Mouse (Mus musculus) heart, embryonic 12.5 days (tissue): ENCODE results near the gene Ppard. TPM values are rescaled to one million over a fixed set of nuclear protein-coding genes. Genes with fewer than 3 reads are reported as not detected.
A peak's percentile ranks its signal among the peaks of the same experiment; 100 is the strongest.

Experiments
- ATAC-seq: fragments of 200-750 bp; cut with Nextera tagmentation; 2 replicates; pipeline ENCODE4 v1.8.0; 2017; ENCODE audit warnings: moderate TSS enrichment, moderate library complexity; ENCODE audit not compliant: insufficient number of reproducible peaks, low FRiP score
- H3K27ac ChIP-seq: fragments of 300-500 bp; sonication (generic); 2 replicates; pipeline ENCODE4 v1.5.1; 2016; ENCODE audit warnings: mild to moderate bottlenecking, moderate library complexity; ENCODE audit not compliant: poor library complexity, severe bottlenecking
- H3K27me3 ChIP-seq: fragments of 300-500 bp; sonication (generic); replicated peaks from 2 replicates; pipeline ENCODE4 v1.6.1; 2016; ENCODE audit warnings: mild to moderate bottlenecking, moderate library complexity
- H3K36me3 ChIP-seq: fragments of 300-500 bp; sonication (generic); 2 replicates; pipeline ENCODE4 v1.6.1; 2016; ENCODE audit warnings: mild to moderate bottlenecking, moderate library complexity
- H3K4me1 ChIP-seq: fragments of 300-500 bp; sonication (generic); replicated peaks from 2 replicates; pipeline ENCODE4 v1.6.1; 2016; ENCODE audit warnings: mild to moderate bottlenecking
- H3K4me2 ChIP-seq: fragments of 300-500 bp; sonication (generic); 2 replicates; pipeline ENCODE4 v1.6.1; 2016; ENCODE audit warnings: mild to moderate bottlenecking, moderate library complexity
- H3K4me3 ChIP-seq: fragments of 300-500 bp; sonication (generic); 2 replicates; pipeline ENCODE4 v1.5.1; 2016; ENCODE audit warnings: mild to moderate bottlenecking
- H3K9ac ChIP-seq: fragments of 300-500 bp; sonication (generic); 2 replicates; pipeline ENCODE4 v1.6.1; 2016; ENCODE audit warnings: mild to moderate bottlenecking, moderate library complexity
- H3K9me3 ChIP-seq: fragments of 300-500 bp; sonication (generic); replicated peaks from 2 replicates; pipeline ENCODE4 v1.6.1; 2016; ENCODE audit warnings: mild to moderate bottlenecking, moderate library complexity
- WGBS: fragments of 180-500 bp; shearing (Covaris S2); methylation state at CpG from one replicate; pipeline ENCODE4 v1.1.7; 2016; 5-methylcytosine and 5-hydroxymethylcytosine counted together
- polyA plus RNA-seq: library from polyadenylated mRNA; unstranded; fragments of >200 nt; fragmentation: Nextera tagmentation; extraction: Ambion mirVana; gene quantifications from 2 replicates; pipeline ENCODE4 v1.2.1, GENCODE M21; 2016

The Ppard gene
- polyA plus RNA-seq, 1 experiment from 2014 or later, result 1.4 TPM

- Histone ChIP-seq H3K9me3 (no peaks in the 10 kb centered on the region), H3K36me3 (peaks cover 41% of the 10 kb centered on the region), H3K27me3 (no peaks in the 10 kb centered on the region), H3K4me3 (no peak overlapping the region), H3K9ac (no peak overlapping the region), H3K4me2 (no peak overlapping the region), H3K27ac (no peak overlapping the region), H3K4me1 (peaks cover 39% of the 10 kb centered on the region)
- no peak for ATAC-seq
- 76% methylated on average over 6 of the region's 6 CpGs for WGBS
These were observed 9.8 kb downstream of the Ppard start for GRCm38 (mm10) chr17:28242296-28242695.

GRCm38 (mm10) chr17:28244214-28244613, 11.7 kb downstream of the Ppard start:
- no peak overlapping the region for H3K4me3 ChIP-seq
- H3K27me3 ChIP-seq, result no peaks in the 10 kb centered on the region
- 0 out of 2 replicates have a peak overlapping the region, but pooled peaks have one; percentile 6 for H3K9ac ChIP-seq
- peaks cover 51% of the 10 kb centered on the region for H3K4me1 ChIP-seq
- no peak for ATAC-seq
- H3K27ac ChIP-seq, result peak overlapping the region; percentile 61
- peaks cover 25% of the 10 kb centered on the region for H3K36me3 ChIP-seq
- no peak overlapping the region for H3K4me2 ChIP-seq
- WGBS, result 80% methylated on average over 6 of the region's 6 CpGs
- H3K9me3 ChIP-seq, result no peaks in the 10 kb centered on the region

- Histone ChIP-seq H3K27me3 (no peaks in the 10 kb centered on the region), H3K9ac (0 out of 2 replicates have a peak overlapping the region, but pooled peaks have one; percentile 6), H3K4me3 (no peak overlapping the region), H3K9me3 (no peaks in the 10 kb centered on the region), H3K27ac (peak overlapping the region; percentile 61), H3K4me1 (peaks cover 51% of the 10 kb centered on the region), H3K4me2 (no peak overlapping the region), H3K36me3 (peaks cover 22% of the 10 kb centered on the region)
- ATAC-seq, result no peak
- WGBS, result 36% methylated on average over 6 of the region's 6 CpGs
These were observed 12.2 kb downstream of the Ppard start for GRCm38 (mm10) chr17:28244714-28245113.

- peaks cover 48% of the 10 kb centered on the region for H3K4me1 ChIP-seq
- no peak overlapping the region for H3K4me2 ChIP-seq
- H3K27ac ChIP-seq, result no peak overlapping the region
- 73% methylated on average over 11 of the region's 11 CpGs for WGBS
- no peaks in the 10 kb centered on the region for H3K9me3 ChIP-seq
- H3K4me3 ChIP-seq, result no peak overlapping the region
- peaks cover 9% of the 10 kb centered on the region for H3K36me3 ChIP-seq
- H3K9ac ChIP-seq, result no peak overlapping the region
- no peaks in the 10 kb centered on the region for H3K27me3 ChIP-seq
- no peak for ATAC-seq
These were observed 14.1 kb downstream of the Ppard start for GRCm38 (mm10) chr17:28246640-28247039.

GRCm38 (mm10) chr17:28247613-28248012, 15.1 kb downstream of the Ppard start:
- Histone ChIP-seq H3K9ac (no peak overlapping the region), H3K4me3 (no peak overlapping the region), H3K27ac (no peak overlapping the region), H3K9me3 (no peaks in the 10 kb centered on the region), H3K27me3 (no peaks in the 10 kb centered on the region), H3K4me2 (no peak overlapping the region), H3K4me1 (peaks cover 45% of the 10 kb centered on the region), H3K36me3 (peaks cover 4% of the 10 kb centered on the region)
- no peak for ATAC-seq
- WGBS, result 48% methylated on average over 6 of the region's 6 CpGs

GRCm38 (mm10) chr17:28249062-28249461, 16.6 kb downstream of the Ppard start:
- H3K4me1 ChIP-seq, result peaks cover 44% of the 10 kb centered on the region
- H3K9ac ChIP-seq, result no peak overlapping the region
- no peaks in the 10 kb centered on the region for H3K9me3 ChIP-seq
- H3K4me3 ChIP-seq, result no peak overlapping the region
- no peak for ATAC-seq
- H3K27me3 ChIP-seq, result no peaks in the 10 kb centered on the region
- no peak overlapping the region for H3K4me2 ChIP-seq
- WGBS, result 71% methylated on average over 12 of the region's 12 CpGs
- no peak overlapping the region for H3K27ac ChIP-seq
- H3K36me3 ChIP-seq, result no peaks in the 10 kb centered on the region; the same call in 1 of the 2 replicates

DNA sequence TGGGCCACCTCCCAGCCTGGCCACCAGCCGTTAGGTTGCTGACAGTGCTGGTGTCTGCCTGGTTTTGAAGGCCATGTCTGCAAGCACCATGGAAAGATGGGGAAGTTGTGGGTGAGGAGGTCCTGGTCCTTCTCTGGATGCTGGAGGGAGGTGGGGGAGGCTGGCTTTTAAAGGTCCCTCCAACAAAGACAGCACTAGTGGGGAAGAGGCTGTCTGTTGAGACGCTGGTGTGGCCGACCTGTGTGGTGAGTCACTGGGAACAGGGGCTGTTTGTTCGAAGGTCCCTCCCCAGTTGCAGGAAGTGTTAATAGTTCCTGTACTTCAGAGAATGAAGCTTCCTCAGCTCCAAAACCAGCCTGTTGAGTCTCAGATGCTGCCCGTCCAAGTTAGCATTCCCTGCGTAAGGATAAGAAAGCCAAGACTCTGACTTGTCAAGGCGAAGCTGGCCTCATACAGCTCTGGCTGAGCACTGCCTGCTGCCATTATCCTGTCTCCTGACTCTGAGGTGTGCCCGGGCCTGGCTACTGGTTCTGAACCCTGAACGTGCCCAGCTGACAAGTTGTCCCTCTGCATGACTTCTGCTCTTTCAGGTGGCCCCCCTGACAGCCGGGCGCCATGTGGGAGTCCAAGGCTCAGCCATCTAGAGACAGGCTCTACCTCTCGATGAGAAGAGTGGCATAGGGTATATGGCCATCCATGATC, 19.2 kb downstream of the Ppard start:
- no peak overlapping the region for H3K9ac ChIP-seq

DNA sequence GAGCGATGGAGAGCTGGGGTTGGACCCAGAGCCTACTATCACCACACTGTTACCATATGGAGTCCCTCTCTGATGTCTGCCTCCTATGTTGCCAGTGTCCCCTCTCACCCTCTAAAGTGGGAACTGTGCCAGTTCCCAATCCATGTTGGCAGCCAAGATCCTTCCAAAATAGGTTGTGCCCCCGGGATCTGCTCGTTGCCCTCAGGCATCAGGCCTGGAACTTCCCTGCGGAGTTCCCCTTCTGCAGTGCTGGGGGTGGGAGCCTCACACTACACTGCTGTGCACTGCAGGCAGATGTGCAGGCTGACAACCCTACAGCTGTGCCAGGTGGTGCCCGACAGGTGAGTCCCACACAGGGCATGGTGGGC, 19.8 kb downstream of the Ppard start:
- Histone ChIP-seq H3K4me2 (no peak overlapping the region), H3K4me3 (no peak overlapping the region), H3K9ac (no peak overlapping the region), H3K4me1 (peaks cover 43% of the 10 kb centered on the region), H3K36me3 (no peaks in the 10 kb centered on the region), H3K27ac (no peak overlapping the region), H3K27me3 (no peaks in the 10 kb centered on the region), H3K9me3 (no peaks in the 10 kb centered on the region)
- ATAC-seq, result no peak
- whole genome bisulfite sequencing, result 84% methylated on average over 5 of the region's 5 CpGs

More for the DNA sequence above, 19.2 kb downstream of the Ppard start:
- Histone ChIP-seq H3K4me2 (no peak overlapping the region), H3K4me3 (no peak overlapping the region), H3K27me3 (no peaks in the 10 kb centered on the region), H3K36me3 (no peaks in the 10 kb centered on the region), H3K9me3 (no peaks in the 10 kb centered on the region), H3K27ac (no peak overlapping the region), H3K4me1 (peaks cover 41% of the 10 kb centered on the region)
- 68% methylated on average over 12 of the region's 12 CpGs for WGBS
- no peak for ATAC-seq

DNA sequence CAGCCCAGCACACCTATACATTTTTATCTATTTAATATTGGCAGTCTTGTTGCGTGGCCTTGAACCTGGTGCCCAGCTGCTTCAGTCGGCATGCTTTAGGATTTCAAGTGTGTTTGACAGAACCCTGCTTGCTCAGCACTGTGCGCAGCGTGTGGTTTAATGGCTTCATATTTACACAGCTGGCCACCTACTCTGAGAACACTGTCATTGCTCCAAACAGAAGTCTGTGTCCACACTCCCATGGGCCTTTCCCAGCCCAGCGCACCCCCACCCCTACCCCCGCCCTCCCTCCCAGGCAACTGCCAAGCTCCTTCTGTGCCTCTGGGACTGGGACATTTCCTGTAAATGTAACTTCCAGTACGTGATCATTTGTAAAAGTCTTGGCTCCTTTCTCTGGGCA, 20.7 kb downstream of the Ppard start:
- Histone ChIP-seq H3K4me2 (no peak overlapping the region), H3K4me3 (no peak overlapping the region), H3K4me1 (peaks cover 42% of the 10 kb centered on the region), H3K27me3 (no peaks in the 10 kb centered on the region), H3K9ac (no peak overlapping the region), H3K36me3 (no peaks in the 10 kb centered on the region), H3K9me3 (no peaks in the 10 kb centered on the region), H3K27ac (no peak overlapping the region)
- no peak for ATAC-seq
- 84% methylated on average over 7 of the region's 7 CpGs for WGBS

GRCm38 (mm10) chr17:28254804-28255203, 22.3 kb downstream of the Ppard start:
- peaks cover 5% of the 10 kb centered on the region; the same call in 1 of the 2 replicates for H3K9me3 ChIP-seq

DNA sequence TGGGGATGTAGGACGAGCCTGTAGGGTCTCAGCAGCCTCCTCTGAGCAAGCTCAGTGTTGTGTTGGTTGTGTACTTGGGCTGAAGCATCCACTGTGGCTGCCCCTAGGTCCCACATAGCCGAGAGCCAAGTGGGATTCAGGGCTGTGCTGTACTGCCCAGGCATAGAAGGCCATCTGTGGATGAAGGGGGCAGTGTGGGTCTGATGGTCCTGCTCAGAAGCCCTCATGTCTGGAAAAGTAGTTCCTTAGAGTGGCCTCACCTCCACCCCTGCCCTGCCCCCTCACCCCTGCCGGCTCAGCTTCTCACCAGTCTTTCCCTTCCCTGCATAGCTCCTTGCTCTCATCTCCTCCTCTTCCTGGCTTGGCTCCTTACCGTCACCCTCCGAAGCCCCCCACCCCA, 23.2 kb downstream of the Ppard start:
- WGBS, result 22% methylated on average over 5 of the region's 5 CpGs
- Histone ChIP-seq H3K27me3 (no peaks in the 10 kb centered on the region), H3K9me3 (peaks cover 5% of the 10 kb centered on the region; the same call in 1 of the 2 replicates), H3K4me1 (peaks cover 41% of the 10 kb centered on the region), H3K4me2 (no peak overlapping the region), H3K27ac (peak overlapping the region; percentile 73), H3K4me3 (no peak overlapping the region), H3K9ac (no peak overlapping the region), H3K36me3 (peaks cover 9% of the 10 kb centered on the region; the same call in 1 of the 2 replicates)
- no peak for ATAC-seq

More at GRCm38 (mm10) chr17:28254804-28255203, 22.3 kb downstream of the Ppard start:
- H3K4me3 ChIP-seq, result no peak overlapping the region
- H3K4me2 ChIP-seq, result no peak overlapping the region
- H3K4me1 ChIP-seq, result peaks cover 37% of the 10 kb centered on the region
- 69% methylated on average over 4 of the region's 4 CpGs for WGBS
- no peaks in the 10 kb centered on the region for H3K27me3 ChIP-seq
- H3K27ac ChIP-seq, result no peak overlapping the region
- no peak for ATAC-seq
- H3K9ac ChIP-seq, result no peak overlapping the region
- peaks cover 9% of the 10 kb centered on the region; the same call in 1 of the 2 replicates for H3K36me3 ChIP-seq
